Mouse (Mus musculus): ENCODE results near the gene Smoc2. TPM values are rescaled to one million over a fixed set of nuclear protein-coding genes. Genes with fewer than 3 reads are reported as not detected.

Gene Smoc2
- total and polyA plus RNA-seq, 3 experiments: not detected

DNA sequence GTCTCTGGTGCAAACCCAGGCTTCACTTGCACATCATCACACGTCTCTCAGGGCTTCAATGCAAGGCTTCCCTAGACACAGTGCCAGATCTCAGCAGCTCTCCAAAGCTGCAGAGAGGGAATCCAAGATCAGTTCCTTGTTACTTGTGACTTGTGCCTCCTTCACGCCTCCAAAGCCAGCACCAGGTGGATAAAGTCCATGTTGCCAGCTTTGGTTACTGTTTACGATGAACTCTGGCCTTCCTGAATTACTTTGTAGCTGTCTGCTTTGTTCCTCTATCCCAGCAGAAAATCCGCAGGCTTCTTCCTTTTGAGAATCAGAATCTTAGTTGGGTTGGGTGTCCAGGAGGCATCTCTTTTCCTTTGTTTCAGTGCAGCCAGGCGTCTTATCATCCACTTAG is 14.3 kb downstream of the Smoc2 start:
- Histone ChIP-seq H3K9me3 (replicated peaks; ENCODE audit: insufficient read depth, low read length) (no peaks in the 10 kb centered on the region), H3K4me1 (ENCODE audit: control insufficient read depth in 1 of 2, insufficient read depth in 2 of 2, low read length in 2 of 2) (no peaks in the 10 kb centered on the region), H3K27me3 (ENCODE audit: control insufficient read depth in 1 of 2, insufficient read depth in 2 of 2, low read length in 2 of 2) (no peaks in the 10 kb centered on the region), H3K27ac (ENCODE audit: control insufficient read depth, low read depth, low read length) (no peak overlapping the region), H3K9ac (ENCODE audit: control insufficient read depth, low read depth, low read length, poor library complexity, severe bottlenecking) (no peak overlapping the region), H3K4me3 (ENCODE audit: control insufficient read depth in 1 of 2, insufficient read depth in 1 of 2, low read depth in 2 of 2, low read length in 2 of 2) (no peak overlapping the region), H3K36me3 (ENCODE audit: control insufficient read depth in 1 of 2, insufficient read depth in 2 of 2, low read length in 2 of 2) (no peaks in the 10 kb centered on the region), H3K79me2 (ENCODE audit: control insufficient read depth, insufficient read depth, low read length, poor library complexity) (no peaks in the 10 kb centered on the region)
- no peak for DNase-seq (ENCODE audit: low read depth, low spot score)
- TF ChIP-seq ELF1 (IDR thresholded peaks at IDR 0.05; ENCODE audit: low read depth, low read length): no peak
- TF ChIP-seq MYC (IDR thresholded peaks at IDR 0.05; ENCODE audit: low read depth, low read length): no peak
- TF ChIP-seq MXI1 (IDR thresholded peaks at IDR 0.05; ENCODE audit: low read depth, low read length): no peak
- no peak for TF ChIP-seq SIN3A (IDR thresholded peaks at IDR 0.05; ENCODE audit: low read length)
- no peak for TF ChIP-seq NRF1 (IDR thresholded peaks at IDR 0.05; ENCODE audit: insufficient read depth, low read depth, low read length, poor library complexity, severe bottlenecking)
- TF ChIP-seq SMC3 (IDR thresholded peaks at IDR 0.05; ENCODE audit: low read depth, low read length): no peak
- no peak for TF ChIP-seq ETS1 (IDR thresholded peaks at IDR 0.05; ENCODE audit: low read depth, low read length)
- no peak for TF ChIP-seq CHD1 (IDR thresholded peaks at IDR 0.05; ENCODE audit: low read depth, low read length)
- no peak for TF ChIP-seq KAT2A (conservative IDR thresholded peaks at IDR 0.05; ENCODE audit: low read depth, low read length)
- TF ChIP-seq MAX (IDR thresholded peaks at IDR 0.05; ENCODE audit: low read length): no peak
- TF ChIP-seq MAFK (IDR thresholded peaks at IDR 0.05; ENCODE audit: borderline replicate concordance, low read depth, low read length): no peak
- TF ChIP-seq TCF12 (IDR thresholded peaks at IDR 0.05; ENCODE audit: low read depth, low read length): no peak
- no peak for TF ChIP-seq GABPA (IDR thresholded peaks at IDR 0.05; ENCODE audit: low read depth, low read length)
- TF ChIP-seq JUND (IDR thresholded peaks at IDR 0.05; ENCODE audit: low read depth, low read length): no peak
- TF ChIP-seq ZMIZ1 (IDR thresholded peaks at IDR 0.05; ENCODE audit: low read depth, low read length): no peak
- TF ChIP-seq POLR2AphosphoS2 (IDR thresholded peaks at IDR 0.05; ENCODE audit: low read length): no peak
- TF ChIP-seq NELFE (IDR thresholded peaks at IDR 0.05; ENCODE audit: low read depth, low read length): no peak
- no peak for TF ChIP-seq ZC3H11A (IDR thresholded peaks at IDR 0.05; ENCODE audit: low read depth, low read length)

GRCm38 (mm10) chr17:14295146-14295545 is 15.8 kb downstream of the Smoc2 start:
- DNase-seq (ENCODE audit: low read depth, low spot score): no peak
- Histone ChIP-seq H3K27ac (ENCODE audit: control insufficient read depth, low read depth, low read length) (no peak overlapping the region), H3K79me2 (ENCODE audit: control insufficient read depth, insufficient read depth, low read length, poor library complexity) (no peaks in the 10 kb centered on the region), H3K4me1 (ENCODE audit: control insufficient read depth in 1 of 2, insufficient read depth in 2 of 2, low read length in 2 of 2) (no peaks in the 10 kb centered on the region), H3K27me3 (ENCODE audit: control insufficient read depth in 1 of 2, insufficient read depth in 2 of 2, low read length in 2 of 2) (no peaks in the 10 kb centered on the region), H3K9me3 (replicated peaks; ENCODE audit: insufficient read depth, low read length) (no peaks in the 10 kb centered on the region), H3K36me3 (ENCODE audit: control insufficient read depth in 1 of 2, insufficient read depth in 2 of 2, low read length in 2 of 2) (no peaks in the 10 kb centered on the region), H3K4me3 (ENCODE audit: control insufficient read depth in 1 of 2, insufficient read depth in 1 of 2, low read depth in 2 of 2, low read length in 2 of 2) (no peak overlapping the region), H3K9ac (ENCODE audit: control insufficient read depth, low read depth, low read length, poor library complexity, severe bottlenecking) (no peak overlapping the region)
- TF ChIP-seq ZMIZ1 (IDR thresholded peaks at IDR 0.05; ENCODE audit: low read depth, low read length) (no peak), KAT2A (conservative IDR thresholded peaks at IDR 0.05; ENCODE audit: low read depth, low read length) (no peak), CHD2 (IDR thresholded peaks at IDR 0.05; ENCODE audit: low read length) (no peak), EP300 (IDR thresholded peaks at IDR 0.05; ENCODE audit: low read depth in 1 of 2, low read length in 2 of 2) (no peak), USF1 (IDR thresholded peaks at IDR 0.05; ENCODE audit: low read depth, low read length) (no peak), UBTF (IDR thresholded peaks at IDR 0.05; ENCODE audit: borderline replicate concordance, insufficient read depth, low read depth, low read length) (no peak)

Data from MEL (cell line).